In genomic region chr13:99413481-99414351, GRCm38 (mm10) we compare ENCODE assay signal across 9 mouse cellular contexts.
DNase-seq lines count a peak whose midpoint lies in the region; ATAC-seq and TF ChIP-seq lines count a peak whose summit lies in the region.
"Had no signal": no experiment of that assay in that cellular context is flagged by ENCODE, and none has a peak within 500 bp of the region (broad histone marks: within the 10 kb centered on the region; RNA-seq: fewer than 3 reads in every experiment).

No protein-coding gene starts in this region.

- no peak for TF ChIP-seq CTCF in intestine, postnatal 0 days (IDR thresholded peaks at IDR 0.05; ENCODE audit: low read depth)

- no peak overlapping the region for H3K27ac ChIP-seq in intestine, embryonic 15.5 days
- H3K27ac ChIP-seq in intestine, postnatal 0 days (ENCODE audit: low read depth, low read length), result no peak overlapping the region
- peak overlapping the region; percentile 82 for H3K27ac ChIP-seq in embryonic facial prominence, embryonic 10.5 days (replicated peaks)
- H3K27ac ChIP-seq in limb, embryonic 12.5 days, result peak overlapping the region; percentile 87

- no peaks in the 10 kb centered on the region for H3K27me3 ChIP-seq in intestine, embryonic 15.5 days (replicated peaks)
- no peaks in the 10 kb centered on the region for H3K27me3 ChIP-seq in intestine, postnatal 0 days (replicated peaks; ENCODE audit: control insufficient read depth, insufficient read depth, low read length)
- H3K27me3 ChIP-seq in embryonic facial prominence, embryonic 10.5 days (replicated peaks; ENCODE audit: low read depth, poor library complexity, severe bottlenecking), result no peaks in the 10 kb centered on the region
- H3K27me3 ChIP-seq in limb, embryonic 12.5 days, result no peaks in the 10 kb centered on the region; the same call in 1 of the 2 replicates

- no peak overlapping the region for H3K9ac ChIP-seq in intestine, embryonic 15.5 days
- no peak overlapping the region for H3K9ac ChIP-seq in intestine, postnatal 0 days (ENCODE audit: low read depth, low read length)
- H3K9ac ChIP-seq in limb, embryonic 12.5 days (replicated peaks), result 0 out of 2 replicates have a peak overlapping the region, but pooled peaks have one; percentile 42

- WGBS in intestine, embryonic 15.5 days, result 61% methylated on average over 13 of the region's 13 CpGs
- WGBS in intestine, postnatal 0 days, result 74% methylated on average over 13 of the region's 13 CpGs
- 28% methylated on average over 13 of the region's 13 CpGs for WGBS in embryonic facial prominence, embryonic 10.5 days
- WGBS in limb, embryonic 12.5 days, result 11% methylated on average over 13 of the region's 13 CpGs

- H3K4me1 ChIP-seq in intestine, embryonic 15.5 days (replicated peaks), result 0 out of 2 replicates have a peak, but pooled peaks cover 2% of the 10 kb centered on the region
- no peaks in the 10 kb centered on the region for H3K4me1 ChIP-seq in intestine, postnatal 0 days (replicated peaks; ENCODE audit: control insufficient read depth, insufficient read depth, low read length)
- peaks cover 47% of the 10 kb centered on the region for H3K4me1 ChIP-seq in embryonic facial prominence, embryonic 10.5 days
- H3K4me1 ChIP-seq in limb, embryonic 12.5 days (replicated peaks), result peaks cover 50% of the 10 kb centered on the region

- H3K36me3 ChIP-seq in intestine, embryonic 15.5 days, result peaks cover 15% of the 10 kb centered on the region; the same call in 1 of the 2 replicates
- peaks cover 41% of the 10 kb centered on the region for H3K36me3 ChIP-seq in intestine, postnatal 0 days (ENCODE audit: control insufficient read depth, insufficient read depth)
- peaks cover 76% of the 10 kb centered on the region for H3K36me3 ChIP-seq in embryonic facial prominence, embryonic 10.5 days (replicated peaks)
- peaks cover 58% of the 10 kb centered on the region for H3K36me3 ChIP-seq in limb, embryonic 12.5 days

- ATAC-seq in intestine, embryonic 15.5 days, result 0 out of 2 replicates have a peak, but pooled peaks have one; percentile 36
- ATAC-seq in intestine, postnatal 0 days, result no peak
- ATAC-seq in limb, embryonic 12.5 days (ENCODE audit: insufficient number of reproducible peaks, insufficient read depth, low FRiP score, low TSS enrichment, low read depth), result peak; percentile 93
- no peak for ATAC-seq in erythroid progenitor cell, adult 5-6 weeks (replicated peaks; ENCODE audit: low FRiP score, poor library complexity, severe bottlenecking)
- ATAC-seq in activated CD4-positive, CD25-positive, alpha-beta regulatory T cell, adult 4 months, result no peak
- ATAC-seq: inflammation-experienced regulatory T-cells, adult 6 months had no signal

- no peak overlapping the region for H3K4me3 ChIP-seq in intestine, embryonic 15.5 days (replicated peaks)
- no peak overlapping the region for H3K4me3 ChIP-seq in intestine, postnatal 0 days (ENCODE audit: low read depth, low read length)
- no peak overlapping the region for H3K4me3 ChIP-seq in embryonic facial prominence, embryonic 10.5 days
- H3K4me3 ChIP-seq in limb, embryonic 12.5 days (replicated peaks), result no peak overlapping the region

- no peak overlapping the region for H3K4me2 ChIP-seq in intestine, embryonic 15.5 days (replicated peaks)
- H3K4me2 ChIP-seq in intestine, postnatal 0 days (replicated peaks; ENCODE audit: low read depth), result no peak overlapping the region
- H3K4me2 ChIP-seq in limb, embryonic 12.5 days, result peak overlapping the region; percentile 36

- peak; percentile 77 for DNase-seq in MN1 (ENCODE audit: low spot score)
- DNase-seq in embryonic facial prominence, embryonic 10.5 days (ENCODE audit: low spot score), result peak; percentile 79
- DNase-seq in ovary, adult 18-20 months (ENCODE audit: low spot score), result no peak

- no peaks in the 10 kb centered on the region for H3K9me3 ChIP-seq in intestine, embryonic 15.5 days
- H3K9me3 ChIP-seq in intestine, postnatal 0 days (ENCODE audit: control insufficient read depth), result no peaks in the 10 kb centered on the region
- H3K9me3 ChIP-seq in embryonic facial prominence, embryonic 10.5 days, result no peaks in the 10 kb centered on the region
- no peaks in the 10 kb centered on the region for H3K9me3 ChIP-seq in limb, embryonic 12.5 days

Comparison
In these comparisons a context has a peak if more than half of its experiments do, and no peak if none do; other contexts are left out.
1. ATAC-seq: peak in intestine, embryonic 15.5 days (single experiment) and limb, embryonic 12.5 days (single experiment); none in intestine, postnatal 0 days (single experiment), erythroid progenitor cell, adult 5-6 weeks (single experiment) and activated CD4-positive, CD25-positive, alpha-beta regulatory T cell, adult 4 months (single experiment).
2. H3K27ac ChIP-seq: peak in embryonic facial prominence, embryonic 10.5 days (single experiment) and limb, embryonic 12.5 days (single experiment); none in intestine, embryonic 15.5 days (single experiment) and intestine, postnatal 0 days (single experiment).